Mouse (Mus musculus) thymus, postnatal 14 days (tissue): ENCODE measurements around the gene Ergic1.

Experiments
- DNase-seq: peaks from one replicate; pipeline ENCODE4 v3.0.0; 2021

Ergic1 gene

GRCm38 (mm10) chr17:26603311-26603710, 42.0 kb downstream of the Ergic1 start:
- no peak for DNase-seq

- DNase-seq: no peak
These were observed 44.3 kb downstream of the Ergic1 start for GRCm38 (mm10) chr17:26605636-26606035.

GRCm38 (mm10) chr17:26606516-26606915, 45.2 kb downstream of the Ergic1 start:
- DNase-seq: no peak

- DNase-seq: no peak
These were observed 47.1 kb downstream of the Ergic1 start for GRCm38 (mm10) chr17:26608348-26608747.

- no peak for DNase-seq
These were observed 47.6 kb downstream of the Ergic1 start for GRCm38 (mm10) chr17:26608877-26609276.

GRCm38 (mm10) chr17:26609820-26610219, 48.5 kb downstream of the Ergic1 start:
- no peak for DNase-seq

GRCm38 (mm10) chr17:26611328-26611727, 50.0 kb downstream of the Ergic1 start:
- DNase-seq: no peak

- no peak for DNase-seq
These were observed 50.6 kb downstream of the Ergic1 start for GRCm38 (mm10) chr17:26611918-26612317.

- no peak for DNase-seq
These were observed 53.0 kb downstream of the Ergic1 start for GRCm38 (mm10) chr17:26614286-26614685.

- no peak for DNase-seq
These were observed 53.6 kb downstream of the Ergic1 start for GRCm38 (mm10) chr17:26614708-26615486.

GRCm38 (mm10) chr17:26616696-26617095, 55.4 kb downstream of the Ergic1 start:
- DNase-seq: no peak

- no peak for DNase-seq
These were observed 57.2 kb downstream of the Ergic1 start for GRCm38 (mm10) chr17:26618498-26618897.

- DNase-seq: no peak
These were observed 58.3 kb downstream of the Ergic1 start for GRCm38 (mm10) chr17:26619577-26619976.

- DNase-seq: no peak
These were observed 59.0 kb downstream of the Ergic1 start for GRCm38 (mm10) chr17:26620292-26620691.

GRCm38 (mm10) chr17:26620786-26621766, 59.8 kb downstream of the Ergic1 start:
- DNase-seq: no peak

- no peak for DNase-seq
These were observed 60.6 kb downstream of the Ergic1 start for GRCm38 (mm10) chr17:26621912-26622311.

- DNase-seq: no peak
These were observed 62.7 kb downstream of the Ergic1 start for GRCm38 (mm10) chr17:26623991-26624390.

GRCm38 (mm10) chr17:26624999-26625398, 63.7 kb downstream of the Ergic1 start:
- DNase-seq: no peak

GRCm38 (mm10) chr17:26625521-26626010, 64.3 kb downstream of the Ergic1 start:
- no peak for DNase-seq

GRCm38 (mm10) chr17:26628479-26628878, 67.2 kb downstream of the Ergic1 start:
- peak; percentile 15 for DNase-seq

GRCm38 (mm10) chr17:26628936-26629335, 67.6 kb downstream of the Ergic1 start:
- DNase-seq: no peak

- no peak for DNase-seq
These were observed 70.6 kb downstream of the Ergic1 start for GRCm38 (mm10) chr17:26631811-26632327.

GRCm38 (mm10) chr17:26633186-26633585, 71.9 kb downstream of the Ergic1 start:
- no peak for DNase-seq
